Mouse (Mus musculus): ENCODE data around the gene Kcnn1.

DNA sequence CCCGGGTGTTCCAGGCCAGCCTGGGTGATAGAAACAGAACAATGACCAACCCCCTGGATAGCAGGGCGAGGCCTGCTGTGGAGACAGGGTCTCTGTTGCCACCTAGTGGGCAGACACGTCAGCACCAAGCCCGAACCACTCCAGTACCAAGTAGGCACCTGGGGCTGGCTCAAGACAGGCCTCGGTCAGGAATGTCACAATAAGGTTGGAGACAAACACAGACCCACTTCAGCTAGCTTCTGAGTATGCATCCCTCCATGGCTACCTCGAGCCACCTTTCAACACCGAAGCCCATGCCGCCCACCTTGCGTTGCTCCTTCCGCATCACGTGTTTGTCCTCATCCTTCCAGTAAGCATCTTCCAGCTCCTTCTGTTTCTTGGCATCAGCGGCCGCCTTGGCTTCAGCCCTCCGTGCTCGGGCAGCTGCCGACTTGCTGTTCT is 6.6 kb upstream of the Kcnn1 start:
- TF ChIP-seq CTCF (IDR thresholded peaks at IDR 0.05; ENCODE audit: extremely low read depth, insufficient read depth, insufficient read length, insufficient replicate concordance) (peak; percentile 93), POLR2A (IDR thresholded peaks at IDR 0.05; ENCODE audit: low read depth, low read length) (no peak)
